Mouse (Mus musculus) erythroblast, embryonic 14.5 days (primary cell): ENCODE results near the gene Mvb12a.

Source experiments
- GATA1 ChIP-seq: IDR thresholded peaks from 2 replicates; pipeline ENCODE4 v1.6.1; 2012; ENCODE audit warnings: low read length, inconsistent platforms, mixed read lengths
- TAL1 ChIP-seq: IDR thresholded peaks from 3 replicates; pipeline ENCODE4 v1.6.1; 2012; ENCODE audit warnings: low read length, inconsistent platforms, mixed read lengths

- TF ChIP-seq GATA1 (no peak), TAL1 (no peak)
Observed at GRCm38 (mm10) chr8:71497881-71498501, 44.7 kb upstream of the Mvb12a start.
